Mouse (Mus musculus) C2C12 (cell line): ENCODE results near the gene Vps13d.

Experiments used
- CEBPB ChIP-seq: IDR thresholded peaks from one replicate; pipeline ENCODE4 v1.6.1; 2011; ENCODE audit warnings: low read depth, mild to moderate bottlenecking, control low read depth, moderate library complexity
- CTCF ChIP-seq: IDR thresholded peaks from one replicate; pipeline ENCODE4 v1.5.1; 2011; ENCODE audit not compliant: control insufficient read depth, insufficient read depth, insufficient read length
- MAX ChIP-seq: IDR thresholded peaks from one replicate; pipeline ENCODE4 v1.6.1; 2011; ENCODE audit warnings: mild to moderate bottlenecking, control low read depth
- MYOD1 ChIP-seq: IDR thresholded peaks from one replicate; pipeline ENCODE4 v1.6.1; 2011; ENCODE audit warnings: low read depth; ENCODE audit not compliant: control insufficient read depth, insufficient read length
- MYOG ChIP-seq: IDR thresholded peaks from one replicate; pipeline ENCODE4 v1.6.1; 2011; ENCODE audit not compliant: control insufficient read depth, insufficient read length; ENCODE audit errors: extremely low read depth
- USF1 ChIP-seq: IDR thresholded peaks from one replicate; pipeline ENCODE4 v1.6.1; 2011; ENCODE audit warnings: low read depth, mild to moderate bottlenecking, control low read depth, moderate library complexity

DNA sequence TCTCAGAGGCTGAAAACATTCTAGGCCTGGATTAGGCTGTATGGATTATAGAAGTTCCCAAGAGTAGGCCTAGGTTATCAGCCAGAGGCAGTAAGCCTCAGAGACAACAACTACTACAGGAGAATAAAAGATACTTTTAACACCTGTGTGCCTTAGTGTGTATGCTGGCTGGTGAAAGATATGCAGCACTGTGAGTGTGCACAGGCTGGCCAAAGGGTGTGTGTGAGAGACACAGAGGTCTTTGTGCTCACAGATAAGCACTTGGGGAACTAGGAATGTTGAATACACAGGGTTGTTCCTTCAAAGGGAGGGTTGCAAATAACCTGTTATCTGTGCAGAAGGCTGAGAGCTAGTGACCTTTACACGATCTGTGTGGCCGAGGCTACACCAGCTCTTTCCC lies 115.5 kb downstream of the Vps13d start:
- no peak for TF ChIP-seq USF1
- no peak for TF ChIP-seq CTCF
- TF ChIP-seq MAX = no peak
- TF ChIP-seq MYOG = no peak
- TF ChIP-seq MYOD1 = no peak
- no peak for TF ChIP-seq CEBPB
